Comparison of ENCODE assay signal across 17 mouse cellular contexts in genomic region chr2:132943997-132944396, GRCm38 (mm10). TPM values are rescaled to one million over a fixed set of nuclear protein-coding genes. Genes with fewer than 3 reads are reported as not detected.
DNase-seq lines count a peak whose midpoint lies in the region; ATAC-seq and TF ChIP-seq lines count a peak whose summit lies in the region.
"Had no signal": no experiment of that assay in that cellular context is flagged by ENCODE, and none has a peak within 500 bp of the region (broad histone marks: within the 10 kb centered on the region; RNA-seq: fewer than 3 reads in every experiment).

No protein-coding gene starts in this region.

- no peak overlapping the region for H3K4me2 ChIP-seq in limb, embryonic 14.5 days (replicated peaks; ENCODE audit: low read depth, low read length, severe bottlenecking)
- H3K4me2 ChIP-seq in liver, embryonic 12.5 days: no peak overlapping the region
- H3K4me2 ChIP-seq in liver, embryonic 11.5 days: no peak overlapping the region

- peaks cover 14% of the 10 kb centered on the region for H3K4me1 ChIP-seq in embryonic facial prominence, embryonic 10.5 days
- H3K4me1 ChIP-seq in limb, embryonic 14.5 days (ENCODE audit: control insufficient read depth, insufficient read depth, low read length): 0 out of 2 replicates have a peak, but pooled peaks cover 3% of the 10 kb centered on the region
- H3K4me1 ChIP-seq in liver, embryonic 12.5 days: 0 out of 2 replicates have a peak, but pooled peaks cover 4% of the 10 kb centered on the region
- H3K4me1 ChIP-seq in liver, embryonic 11.5 days (replicated peaks; ENCODE audit: control insufficient read depth, insufficient read depth, low read length): no peaks in the 10 kb centered on the region

- TF ChIP-seq POLR2A in limb, embryonic 14.5 days (IDR thresholded peaks at IDR 0.05; ENCODE audit: borderline replicate concordance, extremely low read depth, insufficient read depth, insufficient read length): no peak

- H3K36me3 ChIP-seq in embryonic facial prominence, embryonic 10.5 days (replicated peaks): no peaks in the 10 kb centered on the region
- H3K36me3 ChIP-seq in limb, embryonic 14.5 days (ENCODE audit: control insufficient read depth, insufficient read depth, low read length): no peaks in the 10 kb centered on the region
- H3K36me3 ChIP-seq in liver, embryonic 12.5 days: no peaks in the 10 kb centered on the region
- no peaks in the 10 kb centered on the region for H3K36me3 ChIP-seq in liver, embryonic 11.5 days (ENCODE audit: control insufficient read depth, insufficient read depth, low read length)
- H3K36me3 ChIP-seq: hindbrain, embryonic 15.5 days; midbrain, embryonic 12.5 days had no signal

- no peak overlapping the region for H3K9ac ChIP-seq in limb, embryonic 14.5 days (ENCODE audit: low read depth, low read length, severe bottlenecking)
- no peak overlapping the region for H3K9ac ChIP-seq in liver, embryonic 12.5 days
- H3K9ac ChIP-seq in liver, embryonic 11.5 days (ENCODE audit: low read depth, low read length): no peak overlapping the region
- H3K9ac ChIP-seq: forebrain, embryonic 13.5 days; hindbrain, embryonic 15.5 days; midbrain, embryonic 12.5 days had no signal

- no peaks in the 10 kb centered on the region for H3K9me3 ChIP-seq in embryonic facial prominence, embryonic 10.5 days
- no peaks in the 10 kb centered on the region for H3K9me3 ChIP-seq in limb, embryonic 14.5 days (ENCODE audit: control insufficient read depth, low read length)
- no peaks in the 10 kb centered on the region for H3K9me3 ChIP-seq in liver, embryonic 12.5 days (replicated peaks)
- H3K9me3 ChIP-seq in liver, embryonic 11.5 days (ENCODE audit: control insufficient read depth, low read length): no peaks in the 10 kb centered on the region
- H3K9me3 ChIP-seq: forebrain, embryonic 13.5 days; hindbrain, embryonic 15.5 days; midbrain, embryonic 12.5 days had no signal

- WGBS in embryonic facial prominence, embryonic 10.5 days: 42% methylated on average over 13 of the region's 13 CpGs
- WGBS in limb, embryonic 14.5 days: 42% methylated on average over 13 of the region's 13 CpGs
- WGBS in liver, embryonic 12.5 days (ENCODE audit: insufficient replicate concordance): 30% methylated on average over 13 of the region's 13 CpGs
- WGBS in liver, embryonic 11.5 days: 33% methylated on average over 13 of the region's 13 CpGs

- no peak for ATAC-seq in limb, embryonic 14.5 days (ENCODE audit: low FRiP score, low read depth)
- no peak for ATAC-seq in liver, embryonic 12.5 days
- no peak for ATAC-seq in liver, embryonic 11.5 days (replicated peaks; ENCODE audit: low FRiP score)
- ATAC-seq: forebrain, embryonic 13.5 days; lung, postnatal 0 days had no signal

- H3K4me3 ChIP-seq in embryonic facial prominence, embryonic 10.5 days: peak overlapping the region; percentile 33
- H3K4me3 ChIP-seq in limb, embryonic 14.5 days (replicated peaks; ENCODE audit: low read length): 0 out of 2 replicates have a peak overlapping the region, but pooled peaks have one; percentile 4
- H3K4me3 ChIP-seq in liver, embryonic 12.5 days: no peak overlapping the region
- no peak overlapping the region for H3K4me3 ChIP-seq in liver, embryonic 11.5 days (ENCODE audit: low read depth, low read length)

- no peak overlapping the region; the same call in 1 of the 2 replicates for H3K27ac ChIP-seq in embryonic facial prominence, embryonic 10.5 days (replicated peaks)
- no peak overlapping the region for H3K27ac ChIP-seq in limb, embryonic 14.5 days (replicated peaks; ENCODE audit: low read depth, low read length)
- H3K27ac ChIP-seq in liver, embryonic 12.5 days: no peak overlapping the region
- H3K27ac ChIP-seq in liver, embryonic 11.5 days (ENCODE audit: low read depth, low read length): no peak overlapping the region
- H3K27ac ChIP-seq: forebrain, embryonic 13.5 days; hindbrain, embryonic 15.5 days; midbrain, embryonic 12.5 days had no signal

- DNase-seq in embryo, embryonic 9.5 days (ENCODE audit: extremely low spot score): peak; percentile 16
- DNase-seq in embryo, embryonic 10 days (ENCODE audit: low spot score): no peak
- DNase-seq in embryonic facial prominence, embryonic 10.5 days (ENCODE audit: low spot score): no peak
- DNase-seq in kidney, adult 9 months: peak; percentile 42
- no peak for DNase-seq in limb, embryonic 14.5 days (ENCODE audit: low spot score)
- DNase-seq in c-Kit-positive CD71-positive TER-119-positive erythroid progenitor cells, embryonic 14.5 days (ENCODE audit: low spot score): no peak
- DNase-seq in liver, embryonic 11.5 days (ENCODE audit: low spot score): no peak
- DNase-seq: adrenal gland, adult 8-10 months; gastrocnemius, postnatal 36 days; spleen, adult 18-20 months; thymus, adult 18-20 months had no signal

- H3K27me3 ChIP-seq in embryonic facial prominence, embryonic 10.5 days (replicated peaks; ENCODE audit: low read depth, poor library complexity, severe bottlenecking): peaks cover 60% of the 10 kb centered on the region
- peaks cover 47% of the 10 kb centered on the region for H3K27me3 ChIP-seq in limb, embryonic 14.5 days (ENCODE audit: control insufficient read depth, insufficient read depth, low read length)
- H3K27me3 ChIP-seq in liver, embryonic 12.5 days (replicated peaks): peaks cover 50% of the 10 kb centered on the region
- peaks cover 33% of the 10 kb centered on the region for H3K27me3 ChIP-seq in liver, embryonic 11.5 days (replicated peaks; ENCODE audit: control insufficient read depth, insufficient read depth, low read length)

RNA-seq across cellular contexts. Expression of gene Fermt1, which starts 1.7 kb away (rescaled TPM):
- polyA plus RNA-seq in embryonic facial prominence, embryonic 10.5 days (2016; fragmentation: Nextera tagmentation; extraction: Ambion mirVana): 20.2 and 22.7 TPM in 2 replicates
- polyA plus RNA-seq in limb, embryonic 14.5 days (2012; rRNA removed): 2.9 and 3.9 TPM in 2 replicates
- 16.2 and 19.5 TPM in 2 replicates for polyA plus RNA-seq in limb, embryonic 14.5 days (2014; fragmentation: Nextera tagmentation; extraction: Ambion mirVana)
- 0.47 and 0.83 TPM in 2 replicates for polyA plus RNA-seq in liver, embryonic 12.5 days (2016; fragmentation: Nextera tagmentation; extraction: Ambion mirVana)
- 0.60 and 0.71 TPM in 2 replicates for polyA plus RNA-seq in liver, embryonic 11.5 days (2014; fragmentation: Nextera tagmentation; extraction: Ambion mirVana)
- polyA plus RNA-seq: forebrain, embryonic 13.5 days; heart, embryonic 14.5 days had no signal

Comparison
In these comparisons a context has a peak if more than half of its experiments do, and no peak if none do; other contexts are left out.
1. DNase-seq: peak in embryo, embryonic 9.5 days (single experiment) and kidney, adult 9 months (single experiment); none in embryo, embryonic 10 days (single experiment), embryonic facial prominence, embryonic 10.5 days (single experiment), limb, embryonic 14.5 days (single experiment), c-Kit-positive CD71-positive TER-119-positive erythroid progenitor cells, embryonic 14.5 days (single experiment) and liver, embryonic 11.5 days (single experiment).
2. H3K4me3 ChIP-seq: peak in embryonic facial prominence, embryonic 10.5 days (single experiment) and limb, embryonic 14.5 days (single experiment); none in liver, embryonic 12.5 days (single experiment) and liver, embryonic 11.5 days (single experiment).